Mouse (Mus musculus) neural tube, embryonic 12.5 days (tissue): ENCODE data around the gene Trpm1. TPM values are rescaled to one million over a fixed set of nuclear protein-coding genes. Genes with fewer than 3 reads are reported as not detected.

ENCODE experiments used
- ATAC-seq: fragments of 200-750 bp; cut with Nextera tagmentation; 2 replicates; pipeline ENCODE4 v1.8.0; 2017; ENCODE audit warnings: low read depth, mild to moderate bottlenecking, moderate TSS enrichment, moderate library complexity; ENCODE audit not compliant: low FRiP score
- H3K27ac ChIP-seq: fragments of 300-500 bp; sonication (generic); 2 replicates; pipeline ENCODE4 v1.5.1; 2016
- H3K27me3 ChIP-seq: fragments of 300-500 bp; sonication (generic); replicated peaks from 2 replicates; pipeline ENCODE4 v1.6.1; 2016; ENCODE audit warnings: mild to moderate bottlenecking
- H3K36me3 ChIP-seq: fragments of 300-500 bp; sonication (generic); 2 replicates; pipeline ENCODE4 v1.6.1; 2016; ENCODE audit warnings: mild to moderate bottlenecking
- H3K4me1 ChIP-seq: fragments of 300-500 bp; sonication (generic); 2 replicates; pipeline ENCODE4 v1.6.1; 2016
- H3K4me2 ChIP-seq: fragments of 300-500 bp; sonication (generic); replicated peaks from 2 replicates; pipeline ENCODE4 v1.6.1; 2016; ENCODE audit warnings: mild to moderate bottlenecking
- H3K4me3 ChIP-seq: fragments of 300-500 bp; sonication (generic); 2 replicates; pipeline ENCODE4 v1.5.1; 2016
- H3K9ac ChIP-seq: fragments of 300-500 bp; sonication (generic); 2 replicates; pipeline ENCODE4 v1.6.1; 2016; ENCODE audit warnings: mild to moderate bottlenecking
- H3K9me3 ChIP-seq: fragments of 300-500 bp; sonication (generic); 2 replicates; pipeline ENCODE4 v1.6.1; 2016; ENCODE audit warnings: mild to moderate bottlenecking
- WGBS: fragments of 180-500 bp; shearing (Covaris S2); methylation state at CpG from one replicate; pipeline ENCODE4 v1.1.7; 2016; 5-methylcytosine and 5-hydroxymethylcytosine counted together
- polyA plus RNA-seq: library from polyadenylated mRNA; unstranded; fragments of >200 nt; fragmentation: Nextera tagmentation; extraction: Ambion mirVana; gene quantifications from 2 replicates; pipeline ENCODE4 v1.2.1, GENCODE M21; 2016

The Trpm1 gene
- polyA plus RNA-seq, 1 experiment from 2014 or later: 0.15 TPM

- H3K4me2 ChIP-seq: no peak overlapping the region
- no peak overlapping the region for H3K9ac ChIP-seq
- H3K4me3 ChIP-seq: no peak overlapping the region
- H3K9me3 ChIP-seq: no peaks in the 10 kb centered on the region
- H3K27me3 ChIP-seq: no peaks in the 10 kb centered on the region
- H3K4me1 ChIP-seq: no peaks in the 10 kb centered on the region
- no peak for ATAC-seq
- H3K27ac ChIP-seq: no peak overlapping the region
- no peaks in the 10 kb centered on the region for H3K36me3 ChIP-seq
- 77% methylated on average over 4 of the region's 4 CpGs for WGBS
Observed at GRCm38 (mm10) chr7:64242424-64242823, 88.8 kb downstream of the Trpm1 start.

GRCm38 (mm10) chr7:64244371-64244770 lies 90.7 kb downstream of the Trpm1 start:
- no peaks in the 10 kb centered on the region for H3K27me3 ChIP-seq
- no peak overlapping the region for H3K4me3 ChIP-seq
- no peaks in the 10 kb centered on the region for H3K9me3 ChIP-seq
- H3K4me2 ChIP-seq: no peak overlapping the region
- H3K4me1 ChIP-seq: no peaks in the 10 kb centered on the region
- H3K9ac ChIP-seq: no peak overlapping the region
- 77% methylated on average over 6 of the region's 6 CpGs for WGBS
- no peak overlapping the region for H3K27ac ChIP-seq
- ATAC-seq: no peak
- H3K36me3 ChIP-seq: no peaks in the 10 kb centered on the region

GRCm38 (mm10) chr7:64246713-64247112 lies 93.1 kb downstream of the Trpm1 start:
- WGBS: 49% methylated on average over 4 of the region's 4 CpGs
- Histone ChIP-seq H3K36me3 (no peaks in the 10 kb centered on the region), H3K4me1 (no peaks in the 10 kb centered on the region), H3K9me3 (no peaks in the 10 kb centered on the region), H3K27ac (no peak overlapping the region), H3K4me2 (no peak overlapping the region), H3K4me3 (no peak overlapping the region), H3K9ac (no peak overlapping the region), H3K27me3 (no peaks in the 10 kb centered on the region)
- no peak for ATAC-seq

GRCm38 (mm10) chr7:64248352-64248751 lies 94.7 kb downstream of the Trpm1 start:
- H3K9ac ChIP-seq: no peak overlapping the region
- no peaks in the 10 kb centered on the region for H3K27me3 ChIP-seq
- H3K4me3 ChIP-seq: no peak overlapping the region
- no peak for ATAC-seq
- no peaks in the 10 kb centered on the region for H3K36me3 ChIP-seq
- H3K4me1 ChIP-seq: no peaks in the 10 kb centered on the region
- no peak overlapping the region for H3K4me2 ChIP-seq
- 90% methylated on average over 1 of the region's 1 CpGs for WGBS
- H3K9me3 ChIP-seq: no peaks in the 10 kb centered on the region
- no peak overlapping the region for H3K27ac ChIP-seq

- H3K9ac ChIP-seq: no peak overlapping the region
- H3K27me3 ChIP-seq: no peaks in the 10 kb centered on the region
- H3K36me3 ChIP-seq: no peaks in the 10 kb centered on the region
- no peaks in the 10 kb centered on the region for H3K9me3 ChIP-seq
- no peak overlapping the region for H3K4me2 ChIP-seq
- no peaks in the 10 kb centered on the region for H3K4me1 ChIP-seq
- H3K27ac ChIP-seq: no peak overlapping the region
- 77% methylated on average over 4 of the region's 4 CpGs for WGBS
- H3K4me3 ChIP-seq: no peak overlapping the region
- no peak for ATAC-seq
Observed at GRCm38 (mm10) chr7:64249715-64250114, 96.1 kb downstream of the Trpm1 start.

GRCm38 (mm10) chr7:64250417-64250816 lies 96.8 kb downstream of the Trpm1 start:
- H3K9me3 ChIP-seq: no peaks in the 10 kb centered on the region
- H3K36me3 ChIP-seq: no peaks in the 10 kb centered on the region
- 89% methylated on average over 7 of the region's 7 CpGs for WGBS
- no peaks in the 10 kb centered on the region for H3K27me3 ChIP-seq
- H3K27ac ChIP-seq: no peak overlapping the region
- ATAC-seq: no peak
- H3K9ac ChIP-seq: no peak overlapping the region
- H3K4me1 ChIP-seq: no peaks in the 10 kb centered on the region
- no peak overlapping the region for H3K4me2 ChIP-seq
- no peak overlapping the region for H3K4me3 ChIP-seq

- Histone ChIP-seq H3K4me1 (no peaks in the 10 kb centered on the region), H3K36me3 (no peaks in the 10 kb centered on the region), H3K4me3 (no peak overlapping the region), H3K9me3 (no peaks in the 10 kb centered on the region), H3K27ac (no peak overlapping the region), H3K9ac (no peak overlapping the region), H3K27me3 (no peaks in the 10 kb centered on the region), H3K4me2 (no peak overlapping the region)
- no peak for ATAC-seq
- 93% methylated on average over 3 of the region's 3 CpGs for WGBS
Observed at GRCm38 (mm10) chr7:64253736-64254135, 100.1 kb downstream of the Trpm1 start.

- no peak overlapping the region for H3K9ac ChIP-seq
- peaks cover 15% of the 10 kb centered on the region for H3K27me3 ChIP-seq
- H3K27ac ChIP-seq: no peak overlapping the region
- H3K9me3 ChIP-seq: peaks cover 12% of the 10 kb centered on the region; the same call in 1 of the 2 replicates
- no peak for ATAC-seq
- no peaks in the 10 kb centered on the region for H3K36me3 ChIP-seq
- WGBS: 91% methylated on average over 13 of the region's 13 CpGs
- no peak overlapping the region for H3K4me2 ChIP-seq
- no peaks in the 10 kb centered on the region for H3K4me1 ChIP-seq
- no peak overlapping the region for H3K4me3 ChIP-seq
Observed at GRCm38 (mm10) chr7:64265502-64266279, 112.1 kb downstream of the Trpm1 start.

- no peaks in the 10 kb centered on the region for H3K4me1 ChIP-seq
- WGBS: 89% methylated on average over 4 of the region's 4 CpGs
Observed at GRCm38 (mm10) chr7:64266587-64266986, 113.0 kb downstream of the Trpm1 start.

GRCm38 (mm10) chr7:64271926-64272325 lies 118.3 kb downstream of the Trpm1 start:
- Histone ChIP-seq H3K4me2 (no peak overlapping the region), H3K27me3 (peaks cover 15% of the 10 kb centered on the region), H3K4me3 (no peak overlapping the region), H3K4me1 (peaks cover 11% of the 10 kb centered on the region), H3K9me3 (no peaks in the 10 kb centered on the region), H3K9ac (no peak overlapping the region), H3K27ac (no peak overlapping the region), H3K36me3 (no peaks in the 10 kb centered on the region)
- 15% methylated on average over 4 of the region's 4 CpGs for WGBS
- ATAC-seq: peak; percentile 81

More at GRCm38 (mm10) chr7:64266587-64266986, 113.0 kb downstream of the Trpm1 start:
- no peak for ATAC-seq
- H3K9me3 ChIP-seq: peaks cover 8% of the 10 kb centered on the region; the same call in 1 of the 2 replicates
- no peak overlapping the region for H3K4me3 ChIP-seq
- no peak overlapping the region for H3K9ac ChIP-seq
- no peaks in the 10 kb centered on the region for H3K36me3 ChIP-seq
- no peak overlapping the region for H3K4me2 ChIP-seq
- peaks cover 15% of the 10 kb centered on the region for H3K27me3 ChIP-seq
- no peak overlapping the region for H3K27ac ChIP-seq

GRCm38 (mm10) chr7:64275518-64275917 lies 121.9 kb downstream of the Trpm1 start:
- Histone ChIP-seq H3K27me3 (no peaks in the 10 kb centered on the region), H3K4me1 (peaks cover 13% of the 10 kb centered on the region), H3K27ac (no peak overlapping the region; the same call in 1 of the 2 replicates), H3K9me3 (no peaks in the 10 kb centered on the region), H3K9ac (no peak overlapping the region), H3K4me2 (no peak overlapping the region), H3K36me3 (no peaks in the 10 kb centered on the region), H3K4me3 (no peak overlapping the region)
- ATAC-seq: peak; percentile 57
- WGBS: 57% methylated on average over 4 of the region's 4 CpGs

- no peak overlapping the region for H3K9ac ChIP-seq
- no peak for ATAC-seq
- H3K27me3 ChIP-seq: no peaks in the 10 kb centered on the region
- H3K4me1 ChIP-seq: peaks cover 13% of the 10 kb centered on the region
- 64% methylated on average over 6 of the region's 6 CpGs for WGBS
- no peak overlapping the region for H3K27ac ChIP-seq
- H3K36me3 ChIP-seq: no peaks in the 10 kb centered on the region
- no peak overlapping the region for H3K4me2 ChIP-seq
- no peak overlapping the region for H3K4me3 ChIP-seq
- no peaks in the 10 kb centered on the region for H3K9me3 ChIP-seq
Observed at GRCm38 (mm10) chr7:64276921-64277320, 123.3 kb downstream of the Trpm1 start.

- no peak overlapping the region for H3K4me3 ChIP-seq
- no peak for ATAC-seq
- no peaks in the 10 kb centered on the region for H3K9me3 ChIP-seq
- peaks cover 13% of the 10 kb centered on the region for H3K4me1 ChIP-seq
- H3K27me3 ChIP-seq: no peaks in the 10 kb centered on the region
- WGBS: 90% methylated on average over 1 of the region's 1 CpGs
- no peak overlapping the region for H3K27ac ChIP-seq
- H3K9ac ChIP-seq: no peak overlapping the region
- H3K36me3 ChIP-seq: no peaks in the 10 kb centered on the region
- no peak overlapping the region for H3K4me2 ChIP-seq
Observed at GRCm38 (mm10) chr7:64278526-64278925, 124.9 kb downstream of the Trpm1 start.
